ENCODE assay signal across 9 mouse cellular contexts in genomic region chr14:25564577-25564976, GRCm38 (mm10).
DNase-seq lines count a peak whose midpoint lies in the region; ATAC-seq and TF ChIP-seq lines count a peak whose summit lies in the region.
"Had no signal": no experiment of that assay in that cellular context is flagged by ENCODE, and none has a peak within 500 bp of the region (broad histone marks: within the 10 kb centered on the region; RNA-seq: fewer than 3 reads in every experiment).

No protein-coding gene starts in this region.

- H3K36me3 ChIP-seq in heart, embryonic 10.5 days = peaks cover 33% of the 10 kb centered on the region
- H3K36me3 ChIP-seq in lung, embryonic 16.5 days (ENCODE audit: control insufficient read depth, insufficient read depth, low read length) = 0 out of 2 replicates have a peak, but pooled peaks cover 2% of the 10 kb centered on the region
- no peaks in the 10 kb centered on the region for H3K36me3 ChIP-seq in hindbrain, postnatal 0 days (ENCODE audit: insufficient read depth, low read length)
- no peaks in the 10 kb centered on the region; the same call in 1 of the 2 replicates for H3K36me3 ChIP-seq in stomach, embryonic 15.5 days

- DNase-seq in heart, embryonic 10.5 days (ENCODE audit: low spot score) = no peak
- no peak for DNase-seq in heart, postnatal 14 days
- no peak for DNase-seq in lung, postnatal 4 days
- no peak for DNase-seq in hindbrain, postnatal 0 days (ENCODE audit: low spot score)
- DNase-seq in lung, adult 2 months = no peak
- no peak for DNase-seq in left cerebral cortex, adult 8-10 months (ENCODE audit: low spot score in 2 of 2)
- DNase-seq: adrenal gland, adult 8-10 months had no signal

- no peak for TF ChIP-seq POLR2A in lung, adult 2 months (IDR thresholded peaks at IDR 0.05; ENCODE audit: borderline replicate concordance, extremely low read depth, low read depth, low read length)

- H3K4me1 ChIP-seq in heart, embryonic 10.5 days = peaks cover 81% of the 10 kb centered on the region
- H3K4me1 ChIP-seq in lung, embryonic 16.5 days (replicated peaks; ENCODE audit: control insufficient read depth, insufficient read depth, low read length) = peaks cover 25% of the 10 kb centered on the region
- H3K4me1 ChIP-seq in hindbrain, postnatal 0 days (ENCODE audit: insufficient read depth, low read length) = peaks cover 15% of the 10 kb centered on the region
- H3K4me1 ChIP-seq in stomach, embryonic 15.5 days = peaks cover 31% of the 10 kb centered on the region
- H3K4me1 ChIP-seq in lung, adult 2 months (ENCODE audit: control insufficient read depth, insufficient read depth, low read length) = 0 out of 2 replicates have a peak, but pooled peaks cover 5% of the 10 kb centered on the region

- H3K9me3 ChIP-seq in heart, embryonic 10.5 days = no peaks in the 10 kb centered on the region
- no peaks in the 10 kb centered on the region for H3K9me3 ChIP-seq in lung, embryonic 16.5 days (ENCODE audit: control insufficient read depth, low read length)
- no peaks in the 10 kb centered on the region for H3K9me3 ChIP-seq in hindbrain, postnatal 0 days (ENCODE audit: low read length)
- H3K9me3 ChIP-seq in stomach, embryonic 15.5 days = no peaks in the 10 kb centered on the region

- intact Hi-C loops in heart, postnatal 14 days (cut with DNase I) = no loop called here

- 73% methylated on average over 8 of the region's 8 CpGs for WGBS in heart, embryonic 10.5 days
- WGBS in lung, embryonic 16.5 days = 63% methylated on average over 8 of the region's 8 CpGs
- 45% methylated on average over 8 of the region's 8 CpGs for WGBS in hindbrain, postnatal 0 days
- 69% methylated on average over 8 of the region's 8 CpGs for WGBS in stomach, embryonic 15.5 days
- 67% methylated on average over 8 of the region's 8 CpGs for WGBS in lung, adult 2 months

- peak overlapping the region; percentile 69 for H3K27ac ChIP-seq in heart, embryonic 10.5 days
- 0 out of 2 replicates have a peak overlapping the region, but pooled peaks have one; percentile 55 for H3K27ac ChIP-seq in lung, embryonic 16.5 days (ENCODE audit: low read length)
- H3K27ac ChIP-seq in hindbrain, postnatal 0 days = peak overlapping the region; percentile 48
- peak overlapping the region; percentile 62 for H3K27ac ChIP-seq in stomach, embryonic 15.5 days

- no peak overlapping the region for H3K9ac ChIP-seq in lung, embryonic 16.5 days (ENCODE audit: low read length)
- no peak overlapping the region for H3K9ac ChIP-seq in hindbrain, postnatal 0 days (replicated peaks; ENCODE audit: low read length)
- no peak overlapping the region for H3K9ac ChIP-seq in stomach, embryonic 15.5 days

- no peak for ATAC-seq in lung, embryonic 16.5 days (ENCODE audit: low read depth)
- no peak for ATAC-seq in hindbrain, postnatal 0 days
- no peak for ATAC-seq in stomach, embryonic 15.5 days (ENCODE audit: insufficient read depth, low FRiP score, low read depth)

- no peak for TF ChIP-seq CTCF in hindbrain, postnatal 0 days (IDR thresholded peaks at IDR 0.05; ENCODE audit: low read depth)
- TF ChIP-seq CTCF in lung, adult 2 months (IDR thresholded peaks at IDR 0.05; ENCODE audit: insufficient read depth, low read length) = no peak

- no peaks in the 10 kb centered on the region for H3K27me3 ChIP-seq in heart, embryonic 10.5 days (ENCODE audit: insufficient read depth, poor library complexity, severe bottlenecking)
- H3K27me3 ChIP-seq in lung, embryonic 16.5 days (ENCODE audit: control insufficient read depth, insufficient read depth, low read depth, low read length) = no peaks in the 10 kb centered on the region
- no peaks in the 10 kb centered on the region for H3K27me3 ChIP-seq in hindbrain, postnatal 0 days (ENCODE audit: insufficient read depth, low read length)
- no peaks in the 10 kb centered on the region for H3K27me3 ChIP-seq in stomach, embryonic 15.5 days (replicated peaks)

- no peak overlapping the region for H3K4me2 ChIP-seq in lung, embryonic 16.5 days (ENCODE audit: low read depth, low read length)
- H3K4me2 ChIP-seq in hindbrain, postnatal 0 days (ENCODE audit: low read depth, low read length) = no peak overlapping the region
- H3K4me2 ChIP-seq in stomach, embryonic 15.5 days = no peak overlapping the region

- H3K4me3 ChIP-seq in heart, embryonic 10.5 days = no peak overlapping the region
- no peak overlapping the region for H3K4me3 ChIP-seq in lung, embryonic 16.5 days (ENCODE audit: low read length)
- no peak overlapping the region for H3K4me3 ChIP-seq in hindbrain, postnatal 0 days (ENCODE audit: low read length)
- H3K4me3 ChIP-seq in stomach, embryonic 15.5 days (replicated peaks) = no peak overlapping the region
- H3K4me3 ChIP-seq in lung, adult 2 months (replicated peaks; ENCODE audit: extremely low read depth, low read depth, low read length) = no peak overlapping the region
